Mouse (Mus musculus) MEL (cell line): ENCODE measurements around the gene Palm3. TPM values are rescaled to one million over a fixed set of nuclear protein-coding genes. Genes with fewer than 3 reads are reported as not detected.

Source experiments
- DNase-seq: peaks from one replicate; pipeline ENCODE4 v3.0.0; 2011; ENCODE audit warnings: low read depth, low spot score
- H3K27ac ChIP-seq: 2 replicates; pipeline ENCODE4 v1.5.1; 2012; ENCODE audit warnings: low read depth, mild to moderate bottlenecking, control low read depth, low read length, moderate library complexity; ENCODE audit not compliant: control insufficient read depth
- H3K27me3 ChIP-seq, 2 experiments: fragments of 150-350 bp in 1 of 2; sonication (generic) in 1 of 2; 2 replicates each; pipeline ENCODE4 v1.6.1; 2012; ENCODE audit warnings: low read length in 2 of 2, mild to moderate bottlenecking in 2 of 2, improper control_type of control experiment in 1 of 2, moderate library complexity in 1 of 2; ENCODE audit not compliant: insufficient read depth in 2 of 2, control insufficient read depth in 1 of 2
- H3K36me3 ChIP-seq, 2 experiments: 2 replicates each; pipeline ENCODE4 v1.6.1; 2012 to 2014; ENCODE audit warnings: low read length in 2 of 2, improper control_type of control experiment in 1 of 2, inconsistent platforms in 1 of 2, mild to moderate bottlenecking in 1 of 2; ENCODE audit not compliant: insufficient read depth in 2 of 2, control insufficient read depth in 1 of 2
- H3K4me1 ChIP-seq, 2 experiments: fragments of 150-350 bp in 1 of 2; sonication (generic) in 1 of 2; 2 replicates each; pipeline ENCODE4 v1.6.1; 2012; ENCODE audit warnings: low read length in 2 of 2, improper control_type of control experiment in 1 of 2, mild to moderate bottlenecking in 1 of 2; ENCODE audit not compliant: insufficient read depth in 2 of 2, control insufficient read depth in 1 of 2
- H3K4me3 ChIP-seq, 2 experiments: fragments of 150-350 bp in 1 of 2; sonication (generic) in 1 of 2; 2 replicates each; pipeline ENCODE4 v1.5.1; 2012; ENCODE audit warnings: low read depth in 2 of 2, low read length in 2 of 2, mild to moderate bottlenecking in 2 of 2, moderate library complexity in 2 of 2, control low read depth in 1 of 2, improper control_type of control experiment in 1 of 2; ENCODE audit not compliant: control insufficient read depth in 1 of 2, insufficient read depth in 1 of 2
- H3K79me2 ChIP-seq: 2 replicates; pipeline ENCODE4 v1.6.1; 2012; ENCODE audit warnings: mild to moderate bottlenecking, low read length, moderate library complexity; ENCODE audit not compliant: control insufficient read depth, poor library complexity, insufficient read depth
- H3K9ac ChIP-seq: 2 replicates; pipeline ENCODE4 v1.6.1; 2012; ENCODE audit warnings: low read depth, mild to moderate bottlenecking, control low read depth, low read length, moderate library complexity; ENCODE audit not compliant: control insufficient read depth, poor library complexity, severe bottlenecking
- H3K9me3 ChIP-seq: fragments of 150-350 bp; sonication (generic); replicated peaks from 2 replicates; pipeline ENCODE4 v1.6.1; 2012; ENCODE audit warnings: mild to moderate bottlenecking, low read length, improper control_type of control experiment, moderate library complexity; ENCODE audit not compliant: insufficient read depth
- CHD1 ChIP-seq: IDR thresholded peaks from 2 replicates; pipeline ENCODE4 v1.6.1; 2012; ENCODE audit warnings: low read depth, mild to moderate bottlenecking, inconsistent platforms, low read length, improper control_type of control experiment
- CHD2 ChIP-seq: IDR thresholded peaks from 2 replicates; pipeline ENCODE4 v1.6.1; 2011; ENCODE audit warnings: low read length, improper control_type of control experiment
- CTCF ChIP-seq, 3 experiments: IDR thresholded peaks in 2 of 3; conservative IDR thresholded peaks in 1 of 3; 2 replicates each; pipeline ENCODE4 v1.5.1; 2011 to 2012; ENCODE audit warnings: low read length in 3 of 3, low read depth in 2 of 3, mild to moderate bottlenecking in 2 of 3, improper control_type of control experiment in 1 of 3, inconsistent platforms in 1 of 3, mixed read lengths in 1 of 3, moderate library complexity in 1 of 3; ENCODE audit not compliant: control insufficient read depth in 1 of 3, insufficient read depth in 1 of 3, poor library complexity in 1 of 3, severe bottlenecking in 1 of 3
- ETS1 ChIP-seq: IDR thresholded peaks from 2 replicates; pipeline ENCODE4 v1.6.1; 2012; ENCODE audit warnings: low read depth, mild to moderate bottlenecking, inconsistent platforms, low read length, improper control_type of control experiment, moderate library complexity
- GABPA ChIP-seq: IDR thresholded peaks from 2 replicates; pipeline ENCODE4 v1.6.1; 2012; ENCODE audit warnings: low read depth, mild to moderate bottlenecking, inconsistent platforms, low read length, improper control_type of control experiment, moderate library complexity
- HCFC1 ChIP-seq: IDR thresholded peaks from 2 replicates; pipeline ENCODE4 v1.6.1; 2012; ENCODE audit warnings: low read depth, mild to moderate bottlenecking, inconsistent platforms, low read length, improper control_type of control experiment, moderate library complexity
- MAFK ChIP-seq: IDR thresholded peaks from 2 replicates; pipeline ENCODE4 v1.6.1; 2011; ENCODE audit warnings: low read depth, mild to moderate bottlenecking, low read length, improper control_type of control experiment, borderline replicate concordance
- MYC ChIP-seq: IDR thresholded peaks from 2 replicates; pipeline ENCODE4 v1.6.1; 2011; ENCODE audit warnings: low read depth, mild to moderate bottlenecking, low read length, improper control_type of control experiment, moderate library complexity
- NELFE ChIP-seq: IDR thresholded peaks from 2 replicates; pipeline ENCODE4 v1.6.1; 2011; ENCODE audit warnings: low read depth, low read length, improper control_type of control experiment
- NRF1 ChIP-seq: IDR thresholded peaks from 2 replicates; pipeline ENCODE4 v1.6.1; 2014; ENCODE audit warnings: low read depth, mild to moderate bottlenecking, inconsistent platforms, low read length, improper control_type of control experiment, moderate library complexity; ENCODE audit not compliant: poor library complexity, insufficient read depth, severe bottlenecking
- POLR2A ChIP-seq, 2 experiments: IDR thresholded peaks; 2 replicates each; pipeline ENCODE4 v1.6.1; 2011 to 2012; ENCODE audit warnings: low read length in 2 of 2, mild to moderate bottlenecking in 2 of 2, control low read depth in 1 of 2, improper control_type of control experiment in 1 of 2, low read depth in 1 of 2, moderate library complexity in 1 of 2; ENCODE audit not compliant: control insufficient read depth in 1 of 2, insufficient read depth in 1 of 2, poor library complexity in 1 of 2
- POLR2AphosphoS2 ChIP-seq: IDR thresholded peaks from 2 replicates; pipeline ENCODE4 v1.6.1; 2011; ENCODE audit warnings: low read length, improper control_type of control experiment
- POLR2AphosphoS5 ChIP-seq: IDR thresholded peaks from 2 replicates; pipeline ENCODE4 v1.6.1; 2012; ENCODE audit warnings: low read depth, borderline replicate concordance, mild to moderate bottlenecking, inconsistent platforms, low read length, moderate library complexity, mixed read lengths
- RAD21 ChIP-seq: IDR thresholded peaks from 2 replicates; pipeline ENCODE4 v1.6.1; 2011; ENCODE audit warnings: mild to moderate bottlenecking, low read depth, low read length, improper control_type of control experiment
- SIN3A ChIP-seq: IDR thresholded peaks from 2 replicates; pipeline ENCODE4 v1.6.1; 2012; ENCODE audit warnings: low read length, improper control_type of control experiment, inconsistent platforms
- SMC3 ChIP-seq: IDR thresholded peaks from 2 replicates; pipeline ENCODE4 v1.6.1; 2011; ENCODE audit warnings: low read depth, low read length, improper control_type of control experiment
- UBTF ChIP-seq: IDR thresholded peaks from 2 replicates; pipeline ENCODE4 v1.6.1; 2012; ENCODE audit warnings: low read depth, mild to moderate bottlenecking, inconsistent platforms, low read length, improper control_type of control experiment, moderate library complexity, borderline replicate concordance; ENCODE audit not compliant: insufficient read depth
- ZKSCAN1 ChIP-seq: IDR thresholded peaks from 2 replicates; pipeline ENCODE4 v1.6.1; 2012; ENCODE audit warnings: low read depth, mild to moderate bottlenecking, inconsistent platforms, low read length, improper control_type of control experiment, moderate library complexity
- ZMIZ1 ChIP-seq: IDR thresholded peaks from 2 replicates; pipeline ENCODE4 v1.6.1; 2012; ENCODE audit warnings: low read depth, mild to moderate bottlenecking, inconsistent platforms, low read length, improper control_type of control experiment, moderate library complexity
- polyA plus RNA-seq, 2 experiments: library from polyadenylated mRNA; stranded (reverse) in 1 of 2; unstranded in 1 of 2; fragments of >175 nt in 1 of 2; fragments of >200 nt in 1 of 2; gene quantifications; 2 replicates each; pipeline versions ENCODE4 v1.2.1 to v1.2.4; 2012; ENCODE audit warnings: low replicate concordance in 2 of 2, low read depth in 1 of 2; ENCODE audit not compliant: insufficient read length in 2 of 2, insufficient read depth in 1 of 2, missing spikeins in 1 of 2
- total RNA-seq: library from RNA; depleted of rRNA; stranded (reverse); fragments of 300-350 nt; gene quantifications from 2 replicates; pipeline ENCODE4 v1.2.3, GENCODE M21; 2012

The Palm3 gene
- total and polyA plus RNA-seq, 3 experiments: 0.65 to 3.6 TPM; not detected in 1

DNA sequence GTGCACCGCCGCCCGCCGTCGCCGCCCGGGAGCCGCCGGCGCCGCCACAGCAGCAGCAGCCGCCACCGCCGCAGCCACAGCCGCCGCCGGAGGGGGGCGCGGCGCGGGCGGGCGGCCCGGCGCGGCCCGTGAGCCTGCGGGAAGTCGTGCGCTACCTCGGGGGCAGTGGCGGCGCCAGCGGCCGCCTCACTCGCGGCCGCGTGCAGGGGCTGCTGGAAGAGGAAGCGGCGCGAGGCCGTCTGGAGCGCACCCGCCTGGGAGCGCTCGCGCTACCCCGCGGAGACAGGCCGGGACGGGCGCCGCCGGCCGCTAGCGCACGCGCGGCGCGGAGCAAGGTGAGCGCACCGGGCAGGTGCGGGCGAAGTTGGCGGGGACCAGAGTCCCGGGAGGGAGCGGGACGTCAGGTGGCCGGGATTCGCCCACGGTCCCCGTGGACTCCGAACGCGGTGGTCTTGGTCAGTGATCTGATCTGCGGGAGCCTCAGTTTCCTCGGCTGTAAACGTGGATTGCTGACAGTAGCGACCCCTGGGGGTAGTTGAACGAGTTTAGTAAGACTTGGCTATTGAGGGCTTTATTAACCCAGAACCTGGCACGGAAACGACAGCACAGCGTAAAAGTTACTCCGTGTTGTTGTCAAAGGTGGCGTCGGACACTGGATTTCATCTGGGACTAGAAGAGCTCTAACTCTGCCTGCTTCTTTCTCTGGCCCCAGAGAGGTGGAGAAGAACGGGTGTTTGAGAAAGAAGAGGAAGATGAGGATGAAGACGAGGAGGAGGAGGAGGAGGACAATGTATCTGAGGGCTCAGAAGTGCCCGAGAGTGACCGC is 22.8 kb upstream of the Palm3 start:
- peak; percentile 29; the same call in 1 of the 2 replicates for TF ChIP-seq NELFE
- no peak for TF ChIP-seq GABPA
- TF ChIP-seq MYC: peak; percentile 58; the same call in 1 of the 2 replicates
- TF ChIP-seq HCFC1: peak; percentile 55; the same call in 1 of the 2 replicates
- peak; percentile 48 to 63 (median 57) for TF ChIP-seq CTCF (IDR thresholded peaks at IDR 0.05 in 2 of 3, conservative IDR thresholded peaks at IDR 0.05 in 1 of 3; ENCODE audit: control insufficient read depth in 1 of 3, insufficient read depth in 1 of 3, low read depth in 2 of 3, low read length in 3 of 3, poor library complexity in 1 of 3, severe bottlenecking in 1 of 3)
- peak in 1 of 2 experiments; percentile 14; a peak in 1 of 4 replicates for TF ChIP-seq POLR2A (IDR thresholded peaks at IDR 0.05; ENCODE audit: control insufficient read depth in 1 of 2, insufficient read depth in 1 of 2, low read depth in 1 of 2, low read length in 2 of 2, poor library complexity in 1 of 2)
- peak; percentile 30 for TF ChIP-seq RAD21
- no peak for TF ChIP-seq ZKSCAN1
- no peak for TF ChIP-seq CHD1
- peak; percentile 50 for TF ChIP-seq SMC3
- no peak for TF ChIP-seq ETS1
- TF ChIP-seq SIN3A: peak; percentile 75
- peak; percentile 85; the same call in 1 of the 2 replicates for TF ChIP-seq UBTF
- no peak for TF ChIP-seq MAFK
- no peak for TF ChIP-seq CHD2
- peak; percentile 69 for TF ChIP-seq NRF1
- peaks cover 4 to 24% of the 10 kb centered on the region in 2 experiments for H3K4me1 ChIP-seq
- peaks cover 20% of the 10 kb centered on the region for H3K79me2 ChIP-seq
- H3K36me3 ChIP-seq: peaks cover 3 to 14% of the 10 kb centered on the region in 2 experiments; a peak in 2 of 4 replicates
- H3K9ac ChIP-seq: peak overlapping the region; percentile 75
- peak; percentile 83 for DNase-seq
- peak overlapping the region; percentile 73 to 80 for H3K4me3 ChIP-seq
- no peaks in the 10 kb centered on the region for H3K9me3 ChIP-seq
- no peaks in the 10 kb centered on the region for H3K27me3 ChIP-seq
- peak overlapping the region; percentile 22 for H3K27ac ChIP-seq

DNA sequence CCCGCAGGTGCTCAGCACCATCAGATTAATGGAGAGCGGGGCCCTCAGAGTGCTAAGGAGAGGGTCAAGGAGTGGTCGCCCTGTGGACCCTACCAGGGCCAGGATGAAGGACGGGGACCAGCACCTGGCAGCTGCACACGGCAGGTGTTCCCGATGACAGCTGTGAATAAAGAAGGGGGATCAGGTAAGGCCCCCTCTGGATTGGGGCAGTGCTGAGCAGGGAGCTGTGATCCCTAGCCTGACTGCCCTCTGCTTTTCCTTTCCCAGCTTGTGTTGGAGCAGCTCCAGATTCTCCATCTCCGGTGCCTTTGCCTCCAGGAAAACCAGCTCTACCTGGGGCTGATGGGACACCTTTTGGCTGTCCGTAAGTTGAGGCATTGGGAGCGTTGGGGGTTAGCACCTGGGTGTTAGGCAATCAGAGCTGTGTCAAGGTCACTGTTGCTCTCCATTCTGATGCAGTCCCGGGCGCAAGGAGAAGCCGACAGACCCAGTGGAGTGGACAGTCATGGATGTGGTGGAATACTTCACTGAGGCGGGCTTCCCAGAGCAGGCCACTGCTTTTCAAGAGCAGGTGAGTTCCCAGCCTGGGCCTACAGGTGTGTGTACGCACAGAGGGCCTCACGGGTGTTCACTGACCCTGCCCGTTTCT is 22.1 kb upstream of the Palm3 start:
- H3K27me3 ChIP-seq: no peaks in the 10 kb centered on the region
- H3K9me3 ChIP-seq: no peaks in the 10 kb centered on the region
- peak overlapping the region; percentile 75 for H3K9ac ChIP-seq
- peak overlapping the region; percentile 73 to 80 for H3K4me3 ChIP-seq
- TF ChIP-seq ZMIZ1 (no peak), POLR2AphosphoS2 (no peak), POLR2AphosphoS5 (no peak)
- H3K27ac ChIP-seq: no peak overlapping the region
- peaks cover 3 to 19% of the 10 kb centered on the region in 2 experiments; a peak in 2 of 4 replicates for H3K36me3 ChIP-seq
- peaks cover 20% of the 10 kb centered on the region for H3K79me2 ChIP-seq
- no peak for DNase-seq
- peaks cover 8 to 26% of the 10 kb centered on the region in 2 experiments for H3K4me1 ChIP-seq
